Mouse (Mus musculus): ENCODE data around the gene Crtc2. TPM values are rescaled to one million over a fixed set of nuclear protein-coding genes. Genes with fewer than 3 reads are reported as not detected.

Crtc2 gene
- total RNA-seq, 1 experiment: 9.8 TPM

GRCm38 (mm10) chr3:90211475-90212398, 42.2 kb upstream of the Crtc2 start:
- TF ChIP-seq HCFC1 (IDR thresholded peaks at IDR 0.05; ENCODE audit: borderline replicate concordance, insufficient read depth, low read length) (no peak; the same call in 1 of the 2 replicates), ZC3H11A (IDR thresholded peaks at IDR 0.05; ENCODE audit: borderline replicate concordance, low read depth, low read length) (no peak), CHD2 (IDR thresholded peaks at IDR 0.05; ENCODE audit: low read depth, low read length) (no peak), ZNF384 (IDR thresholded peaks at IDR 0.05; ENCODE audit: low read depth, low read length) (no peak), MAFK (IDR thresholded peaks at IDR 0.05; ENCODE audit: insufficient read depth, low read depth, low read length) (no peak)
- H3K9me3 ChIP-seq (ENCODE audit: control insufficient read depth, insufficient read depth, low read depth, low read length): no peaks in the 10 kb centered on the region
- in situ Hi-C loops (cut with MboI; ENCODE audit: low sequenced_read_pairs in 2 of 2, unreplicated experiment in 2 of 2): no loop called here
- peak overlapping the region; percentile 88 to 95 for H3K4me3 ChIP-seq (ENCODE audit: insufficient read depth in 1 of 2, low read depth in 1 of 2, low read length in 2 of 2, poor library complexity in 1 of 2, severe bottlenecking in 1 of 2)
- H3K4me1 ChIP-seq (ENCODE audit: control insufficient read depth in 2 of 2, insufficient read depth in 2 of 2, low read length in 2 of 2, poor library complexity in 1 of 2): peaks cover 0 to 6% of the 10 kb centered on the region in 2 experiments; a peak in 1 of 4 replicates
- H3K36me3 ChIP-seq (ENCODE audit: control insufficient read depth, insufficient read depth, low read length, poor library complexity, severe bottlenecking): peaks cover 37% of the 10 kb centered on the region
- H3K27ac ChIP-seq (ENCODE audit: insufficient read depth, low read depth, low read length, poor library complexity, severe bottlenecking): no peak overlapping the region; the same call in 1 of the 2 replicates
- H3K9ac ChIP-seq (ENCODE audit: insufficient read depth, low read depth, low read length, poor library complexity, severe bottlenecking): peak overlapping the region; percentile 65
- DNase-seq (ENCODE audit: low read depth, low spot score): no peak

- Histone ChIP-seq H3K36me3 (ENCODE audit: control insufficient read depth, insufficient read depth, low read length, poor library complexity, severe bottlenecking) (peaks cover 36% of the 10 kb centered on the region), H3K4me1 (ENCODE audit: control insufficient read depth in 2 of 2, insufficient read depth in 2 of 2, low read length in 2 of 2, poor library complexity in 1 of 2) (peaks cover 0 to 8% of the 10 kb centered on the region in 2 experiments; a peak in 1 of 4 replicates), H3K9ac (ENCODE audit: insufficient read depth, low read depth, low read length, poor library complexity, severe bottlenecking) (peak overlapping the region; percentile 99), H3K4me3 (ENCODE audit: insufficient read depth in 1 of 2, low read depth in 1 of 2, low read length in 2 of 2, poor library complexity in 1 of 2, severe bottlenecking in 1 of 2) (peak overlapping the region; percentile 88 to 95), H3K27ac (ENCODE audit: insufficient read depth, low read depth, low read length, poor library complexity, severe bottlenecking) (no peak overlapping the region), H3K9me3 (ENCODE audit: control insufficient read depth, insufficient read depth, low read depth, low read length) (no peaks in the 10 kb centered on the region)
- in situ Hi-C loops (cut with MboI; ENCODE audit: low sequenced_read_pairs in 2 of 2, unreplicated experiment in 2 of 2): no loop called here
- DNase-seq (ENCODE audit: low read depth, low spot score): no peak
- TF ChIP-seq ZC3H11A (IDR thresholded peaks at IDR 0.05; ENCODE audit: borderline replicate concordance, low read depth, low read length) (no peak), HCFC1 (IDR thresholded peaks at IDR 0.05; ENCODE audit: borderline replicate concordance, insufficient read depth, low read length) (no peak), MAFK (IDR thresholded peaks at IDR 0.05; ENCODE audit: insufficient read depth, low read depth, low read length) (no peak), ZNF384 (IDR thresholded peaks at IDR 0.05; ENCODE audit: low read depth, low read length) (no peak), CHD2 (IDR thresholded peaks at IDR 0.05; ENCODE audit: low read depth, low read length) (no peak)
Measured at GRCm38 (mm10) chr3:90212723-90213122, 41.2 kb upstream of the Crtc2 start.

- Histone ChIP-seq H3K4me1 (ENCODE audit: control insufficient read depth in 2 of 2, insufficient read depth in 2 of 2, low read length in 2 of 2, poor library complexity in 1 of 2) (peaks cover 0 to 7% of the 10 kb centered on the region in 2 experiments; a peak in 1 of 4 replicates), H3K4me3 (ENCODE audit: insufficient read depth in 1 of 2, low read depth in 1 of 2, low read length in 2 of 2, poor library complexity in 1 of 2, severe bottlenecking in 1 of 2) (peak within 1 kb of the TSS; percentile 88 to 95), H3K27ac (ENCODE audit: insufficient read depth, low read depth, low read length, poor library complexity, severe bottlenecking) (peak within 1 kb of the TSS; percentile 94), H3K9ac (ENCODE audit: insufficient read depth, low read depth, low read length, poor library complexity, severe bottlenecking) (peak within 1 kb of the TSS; percentile 99), H3K36me3 (ENCODE audit: control insufficient read depth, insufficient read depth, low read length, poor library complexity, severe bottlenecking) (peaks cover 29% of the 10 kb centered on the region), H3K9me3 (ENCODE audit: control insufficient read depth, insufficient read depth, low read depth, low read length) (no peaks in the 10 kb centered on the region)
- peak; percentile 82 for DNase-seq (ENCODE audit: low read depth, low spot score)
- TF ChIP-seq ZNF384 (IDR thresholded peaks at IDR 0.05; ENCODE audit: low read depth, low read length) (no peak), MAFK (IDR thresholded peaks at IDR 0.05; ENCODE audit: insufficient read depth, low read depth, low read length) (no peak), HCFC1 (IDR thresholded peaks at IDR 0.05; ENCODE audit: borderline replicate concordance, insufficient read depth, low read length) (peak; percentile 90), ZC3H11A (IDR thresholded peaks at IDR 0.05; ENCODE audit: borderline replicate concordance, low read depth, low read length) (no peak), CHD2 (IDR thresholded peaks at IDR 0.05; ENCODE audit: low read depth, low read length) (no peak)
- in situ Hi-C loops (cut with MboI; ENCODE audit: low sequenced_read_pairs in 2 of 2, unreplicated experiment in 2 of 2): no loop called here
Measured at GRCm38 (mm10) chr3:90213377-90213866, 40.5 kb upstream of the Crtc2 start, which contains the start of the genes Rps27 and Rab13. Gene Rps27 (minus strand): TSS chr3:90213651. Gene Rab13 (plus strand): TSS chr3:90213695.

GRCm38 (mm10) chr3:90213956-90214684, 39.8 kb upstream of the Crtc2 start:
- Histone ChIP-seq H3K9ac (ENCODE audit: insufficient read depth, low read depth, low read length, poor library complexity, severe bottlenecking) (peak overlapping the region; percentile 99), H3K4me1 (ENCODE audit: control insufficient read depth in 2 of 2, insufficient read depth in 2 of 2, low read length in 2 of 2, poor library complexity in 1 of 2) (peaks cover 0 to 2% of the 10 kb centered on the region in 2 experiments; a peak in 1 of 4 replicates), H3K9me3 (ENCODE audit: control insufficient read depth, insufficient read depth, low read depth, low read length) (no peaks in the 10 kb centered on the region), H3K27ac (ENCODE audit: insufficient read depth, low read depth, low read length, poor library complexity, severe bottlenecking) (no peak overlapping the region; the same call in 1 of the 2 replicates), H3K4me3 (ENCODE audit: insufficient read depth in 1 of 2, low read depth in 1 of 2, low read length in 2 of 2, poor library complexity in 1 of 2, severe bottlenecking in 1 of 2) (peak overlapping the region; percentile 88 to 95), H3K36me3 (ENCODE audit: control insufficient read depth, insufficient read depth, low read length, poor library complexity, severe bottlenecking) (peaks cover 23% of the 10 kb centered on the region)
- TF ChIP-seq MAFK (IDR thresholded peaks at IDR 0.05; ENCODE audit: insufficient read depth, low read depth, low read length) (no peak), CHD2 (IDR thresholded peaks at IDR 0.05; ENCODE audit: low read depth, low read length) (no peak), ZNF384 (IDR thresholded peaks at IDR 0.05; ENCODE audit: low read depth, low read length) (no peak), ZC3H11A (IDR thresholded peaks at IDR 0.05; ENCODE audit: borderline replicate concordance, low read depth, low read length) (no peak), HCFC1 (IDR thresholded peaks at IDR 0.05; ENCODE audit: borderline replicate concordance, insufficient read depth, low read length) (no peak)
- in situ Hi-C loops (cut with MboI; ENCODE audit: low sequenced_read_pairs in 2 of 2, unreplicated experiment in 2 of 2): no loop called here
- DNase-seq (ENCODE audit: low read depth, low spot score): no peak
